Mouse (Mus musculus) C2C12 (cell line): ENCODE data around the gene Pcnt. TPM values are rescaled to one million over a fixed set of nuclear protein-coding genes. Genes with fewer than 3 reads are reported as not detected.

Experiments used
- H3K27me3 ChIP-seq: one replicate; pipeline ENCODE4 v1.6.1; 2011; ENCODE audit not compliant: control insufficient read depth, insufficient read depth, insufficient read length
- H3K36me3 ChIP-seq: one replicate; pipeline ENCODE4 v1.6.1; 2011; ENCODE audit not compliant: control insufficient read depth, insufficient read depth
- H3K4me3 ChIP-seq: one replicate; pipeline ENCODE4 v1.5.1; 2011; ENCODE audit warnings: mild to moderate bottlenecking, control low read depth; ENCODE audit not compliant: poor library complexity, insufficient read depth, severe bottlenecking
- H3K79me2 ChIP-seq: one replicate; pipeline ENCODE4 v1.6.1; 2011; ENCODE audit not compliant: control insufficient read depth, insufficient read depth
- H3K79me3 ChIP-seq: one replicate; pipeline ENCODE4 v1.6.1; 2011; ENCODE audit warnings: low read depth, control low read depth
- H3ac ChIP-seq: one replicate; pipeline ENCODE3; 2011; ENCODE audit warnings: low read depth; ENCODE audit not compliant: control insufficient read depth, insufficient read length
- CEBPB ChIP-seq: IDR thresholded peaks from one replicate; pipeline ENCODE4 v1.6.1; 2011; ENCODE audit warnings: low read depth, mild to moderate bottlenecking, control low read depth, moderate library complexity
- CTCF ChIP-seq: IDR thresholded peaks from one replicate; pipeline ENCODE4 v1.5.1; 2011; ENCODE audit not compliant: control insufficient read depth, insufficient read depth, insufficient read length
- FOSL1 ChIP-seq: IDR thresholded peaks from one replicate; pipeline ENCODE4 v1.8.0; 2011; ENCODE audit warnings: mild to moderate bottlenecking, low read length; ENCODE audit not compliant: poor library complexity, insufficient read depth, severe bottlenecking
- MAX ChIP-seq: IDR thresholded peaks from one replicate; pipeline ENCODE4 v1.6.1; 2011; ENCODE audit warnings: mild to moderate bottlenecking, control low read depth
- MYOD1 ChIP-seq: IDR thresholded peaks from one replicate; pipeline ENCODE4 v1.6.1; 2011; ENCODE audit warnings: low read depth; ENCODE audit not compliant: control insufficient read depth, insufficient read length
- MYOG ChIP-seq: IDR thresholded peaks from one replicate; pipeline ENCODE4 v1.6.1; 2011; ENCODE audit not compliant: control insufficient read depth, insufficient read length; ENCODE audit errors: extremely low read depth
- USF1 ChIP-seq: IDR thresholded peaks from one replicate; pipeline ENCODE4 v1.6.1; 2011; ENCODE audit warnings: low read depth, mild to moderate bottlenecking, control low read depth, moderate library complexity
- polyA plus RNA-seq: library from polyadenylated mRNA; unstranded; fragments of >200 nt; fragmentation: generic; extraction: Trizol; gene quantifications from one replicate; pipeline ENCODE4 v1.2.1, GENCODE M21; 2012; ENCODE audit warnings: missing spikeins

Gene Pcnt
- polyA plus RNA-seq, 1 experiment, result 15.5 TPM

GRCm38 (mm10) chr10:76326304-76327006 is 116.1 kb downstream of the Pcnt start:
- TF ChIP-seq CEBPB (no peak), MAX (no peak), MYOG (no peak), USF1 (no peak), FOSL1 (no peak), MYOD1 (no peak), CTCF (no peak)
- Histone ChIP-seq H3K27me3 (no peaks in the 10 kb centered on the region), H3ac (no peak overlapping the region), H3K4me3 (no peak overlapping the region), H3K79me3 (peaks cover 10% of the 10 kb centered on the region), H3K79me2 (peaks cover 27% of the 10 kb centered on the region), H3K36me3 (no peaks in the 10 kb centered on the region)

- Histone ChIP-seq H3K36me3 (peaks cover 47% of the 10 kb centered on the region), H3K79me3 (no peaks in the 10 kb centered on the region), H3K4me3 (no peak overlapping the region), H3ac (no peak overlapping the region), H3K79me2 (peaks cover 9% of the 10 kb centered on the region), H3K27me3 (no peaks in the 10 kb centered on the region)
- TF ChIP-seq MYOG (no peak), FOSL1 (no peak), CTCF (no peak), MAX (no peak)
These were observed 125.0 kb downstream of the Pcnt start for GRCm38 (mm10) chr10:76317623-76318022.

- Histone ChIP-seq H3K36me3 (peaks cover 52% of the 10 kb centered on the region), H3ac (no peak overlapping the region), H3K4me3 (no peak overlapping the region), H3K79me2 (no peaks in the 10 kb centered on the region), H3K27me3 (no peaks in the 10 kb centered on the region), H3K79me3 (no peaks in the 10 kb centered on the region)
- TF ChIP-seq MYOD1 (no peak), CEBPB (no peak), FOSL1 (no peak), USF1 (no peak), MAX (no peak), MYOG (no peak), CTCF (no peak)
These were observed 126.4 kb downstream of the Pcnt start for GRCm38 (mm10) chr10:76316194-76316593.

- Histone ChIP-seq H3K36me3 (peaks cover 42% of the 10 kb centered on the region), H3K79me3 (no peaks in the 10 kb centered on the region), H3K4me3 (no peak overlapping the region), H3K79me2 (no peaks in the 10 kb centered on the region), H3ac (peak overlapping the region; percentile 16), H3K27me3 (no peaks in the 10 kb centered on the region)
- TF ChIP-seq CEBPB (peak; percentile 23), FOSL1 (peak; percentile 57), MAX (peak; percentile 95), USF1 (peak; percentile 79), MYOG (no peak), CTCF (no peak), MYOD1 (peak; percentile 51)
These were observed 135.8 kb downstream of the Pcnt start for GRCm38 (mm10) chr10:76306738-76307137.

Other genes with a start within 250 kb of the Pcnt start
- 50.2 TPM for gene Prmt2, start 204.9 kb downstream of the Pcnt start, polyA plus RNA-seq
- gene S100b, start 188.9 kb downstream of the Pcnt start, polyA plus RNA-seq, result 0.13 TPM
- gene Dip2a, start 97.5 kb downstream of the Pcnt start, polyA plus RNA-seq, result 26.0 TPM
- not detected for gene AC141477.1, start 2.3 kb downstream of the Pcnt start, polyA plus RNA-seq
- not detected for gene 2610028H24Rik, start 6.3 kb upstream of the Pcnt start, polyA plus RNA-seq
- 31.9 TPM for gene Mcm3ap, start 26.1 kb upstream of the Pcnt start, polyA plus RNA-seq
- gene Ybey, start 26.3 kb upstream of the Pcnt start, polyA plus RNA-seq, result 1.8 TPM
- 20.3 TPM for gene Lss, start 88.8 kb upstream of the Pcnt start, polyA plus RNA-seq
- gene Spatc1l, start 119.5 kb upstream of the Pcnt start, polyA plus RNA-seq, result 0.02 TPM
- not detected for gene Ftcd, start 132.9 kb upstream of the Pcnt start, polyA plus RNA-seq
- gene Col6a2, start 180.8 kb upstream of the Pcnt start, polyA plus RNA-seq, result 0.39 TPM